Mouse (Mus musculus) layer of hippocampus, adult 9-11 months (tissue): ENCODE results near the gene Tcf7l1.

Source experiments
- DNase-seq: peaks from one replicate; pipeline ENCODE4 v3.0.0; 2022

Tcf7l1 gene

GRCm38 (mm10) chr6:72696601-72697335 is 92.3 kb downstream of the Tcf7l1 start:
- no peak for DNase-seq

GRCm38 (mm10) chr6:72694791-72695204 is 94.3 kb downstream of the Tcf7l1 start:
- DNase-seq = no peak

GRCm38 (mm10) chr6:72694047-72694790 is 94.8 kb downstream of the Tcf7l1 start:
- DNase-seq = no peak

GRCm38 (mm10) chr6:72692469-72692868 is 96.6 kb downstream of the Tcf7l1 start:
- no peak for DNase-seq

- DNase-seq = no peak
Observed at GRCm38 (mm10) chr6:72691549-72691948, 97.5 kb downstream of the Tcf7l1 start.

- no peak for DNase-seq
Observed at GRCm38 (mm10) chr6:72690595-72690994, 98.5 kb downstream of the Tcf7l1 start.

GRCm38 (mm10) chr6:72690001-72690400 is 99.1 kb downstream of the Tcf7l1 start:
- no peak for DNase-seq

- no peak for DNase-seq
Observed at GRCm38 (mm10) chr6:72689046-72689445, 100.0 kb downstream of the Tcf7l1 start.

- DNase-seq = peak; percentile 12
Observed at GRCm38 (mm10) chr6:72685165-72685564, 103.9 kb downstream of the Tcf7l1 start.

GRCm38 (mm10) chr6:72684260-72684805 is 104.7 kb downstream of the Tcf7l1 start:
- DNase-seq = no peak

GRCm38 (mm10) chr6:72682238-72682637 is 106.8 kb downstream of the Tcf7l1 start:
- no peak for DNase-seq

GRCm38 (mm10) chr6:72680936-72681335 is 108.1 kb downstream of the Tcf7l1 start:
- DNase-seq = no peak

- no peak for DNase-seq
Observed at GRCm38 (mm10) chr6:72678631-72679030, 110.4 kb downstream of the Tcf7l1 start.

- DNase-seq = no peak
Observed at GRCm38 (mm10) chr6:72677510-72678220, 111.4 kb downstream of the Tcf7l1 start.

- no peak for DNase-seq
Observed at GRCm38 (mm10) chr6:72677079-72677478, 112.0 kb downstream of the Tcf7l1 start.

- no peak for DNase-seq
Observed at GRCm38 (mm10) chr6:72676376-72676775, 112.7 kb downstream of the Tcf7l1 start.

- DNase-seq = no peak
Observed at GRCm38 (mm10) chr6:72673751-72674150, 115.3 kb downstream of the Tcf7l1 start.

- no peak for DNase-seq
Observed at GRCm38 (mm10) chr6:72671129-72671528, 117.9 kb downstream of the Tcf7l1 start.

- peak; percentile 19 for DNase-seq
Observed at GRCm38 (mm10) chr6:72667021-72667420, 122.0 kb downstream of the Tcf7l1 start.

- DNase-seq = no peak
Observed at GRCm38 (mm10) chr6:72664290-72664689, 124.8 kb downstream of the Tcf7l1 start.

- no peak for DNase-seq
Observed at GRCm38 (mm10) chr6:72663000-72663399, 126.1 kb downstream of the Tcf7l1 start.

GRCm38 (mm10) chr6:72660391-72660720 is 128.7 kb downstream of the Tcf7l1 start:
- no peak for DNase-seq

- DNase-seq = no peak
Observed at GRCm38 (mm10) chr6:72659717-72660390, 129.2 kb downstream of the Tcf7l1 start.
